Mouse (Mus musculus): ENCODE results near the gene Iqce.

Iqce gene

GRCm38 (mm10) chr5:140661875-140662643 lies 40.1 kb downstream of the Iqce start:
- peak; percentile 45 for ATAC-seq (ENCODE audit: low TSS enrichment)

DNA sequence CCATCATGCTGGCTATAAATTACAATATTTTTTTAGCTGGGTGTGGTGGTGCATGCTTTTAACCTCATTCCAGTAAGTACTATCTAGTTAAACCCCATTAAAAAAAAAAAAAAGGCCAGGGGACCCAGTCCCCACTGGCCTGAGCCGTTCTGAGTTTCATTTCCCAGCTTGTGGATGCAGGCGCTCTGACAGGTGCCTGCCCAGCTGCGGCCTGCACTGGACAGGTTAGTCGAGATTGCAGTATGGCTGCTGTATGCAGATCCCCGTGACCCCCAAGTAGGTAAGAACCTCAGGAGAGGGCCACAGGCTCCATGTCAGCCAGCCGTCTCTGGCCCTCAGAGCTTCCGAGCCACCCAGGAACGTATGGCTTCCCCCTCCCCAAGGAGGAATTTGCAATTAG lies 40.8 kb downstream of the Iqce start:
- no peak for ATAC-seq (ENCODE audit: low TSS enrichment)

DNA sequence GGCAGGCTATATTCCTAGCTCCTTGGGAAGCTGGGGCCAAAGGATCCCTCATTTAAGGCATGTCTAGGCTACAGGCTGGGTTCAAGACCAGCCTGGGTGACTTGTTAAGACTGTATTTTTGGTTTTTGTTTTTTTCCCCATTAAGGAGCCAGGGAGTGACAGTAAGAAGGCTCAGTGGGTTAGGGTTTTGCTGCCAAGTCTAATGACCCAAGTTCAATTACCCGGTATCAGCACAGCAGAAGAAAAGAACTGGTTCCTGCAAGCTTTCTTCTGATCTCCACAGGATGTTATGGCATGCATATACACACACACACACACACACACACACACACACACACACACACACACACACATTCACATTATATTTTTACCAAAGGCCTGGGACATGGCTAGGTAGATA lies 41.8 kb downstream of the Iqce start:
- no peak for ATAC-seq (ENCODE audit: low TSS enrichment)

GRCm38 (mm10) chr5:140659607-140660272 lies 42.4 kb downstream of the Iqce start:
- ATAC-seq (ENCODE audit: low TSS enrichment), result peak; percentile 50

- ATAC-seq (ENCODE audit: low TSS enrichment), result no peak
These were observed 47.9 kb downstream of the Iqce start for GRCm38 (mm10) chr5:140654096-140654845.

DNA sequence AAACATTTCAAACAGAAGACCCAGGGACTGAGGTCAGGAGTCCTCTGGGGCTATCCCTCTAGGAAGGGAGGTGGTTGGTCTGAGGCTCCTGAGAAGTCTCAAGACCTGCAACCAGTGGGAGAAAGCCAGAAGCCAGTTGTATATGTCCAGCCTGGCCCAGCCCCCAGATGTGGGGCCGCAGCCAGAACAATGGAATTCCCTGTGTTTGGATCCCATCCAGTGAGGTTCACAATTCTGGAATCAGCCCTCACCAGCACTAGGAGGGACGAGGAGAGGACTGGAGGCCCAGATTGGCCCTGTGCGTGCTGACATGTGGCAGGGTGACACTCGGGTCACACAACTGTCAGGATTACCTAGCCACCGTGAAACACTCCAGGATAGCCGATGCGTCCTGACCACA lies 49.6 kb downstream of the Iqce start:
- ATAC-seq (ENCODE audit: low TSS enrichment), result no peak

- ATAC-seq (ENCODE audit: low TSS enrichment), result no peak
These were observed 50.9 kb downstream of the Iqce start for GRCm38 (mm10) chr5:140651231-140651630.

DNA sequence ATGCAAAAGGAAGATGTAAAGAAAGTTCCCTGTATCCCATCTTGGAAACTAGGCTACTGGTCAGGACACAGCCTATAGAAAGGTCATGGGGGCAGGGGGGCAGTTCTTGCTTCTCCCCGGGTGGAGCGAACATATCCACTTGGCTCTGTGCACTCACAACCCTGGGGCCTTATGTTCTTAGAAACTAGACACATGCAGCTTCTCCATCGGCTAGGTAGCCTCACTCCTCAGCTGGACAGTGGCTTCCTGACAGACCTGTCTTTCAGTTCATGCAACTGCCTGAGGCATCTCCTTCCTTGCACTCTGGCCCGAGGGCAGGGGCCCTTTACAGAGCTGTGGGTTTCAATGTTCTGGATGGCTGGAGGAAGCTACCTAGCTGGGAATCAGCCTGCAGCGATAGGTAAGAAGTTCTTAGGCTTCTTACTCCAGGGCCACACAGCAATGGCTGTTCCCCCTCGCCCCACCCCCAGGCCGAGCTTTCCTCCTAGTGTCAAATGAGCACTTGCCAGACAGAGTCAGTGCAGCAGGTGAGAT lies 52.2 kb downstream of the Iqce start:
- no peak for ATAC-seq (ENCODE audit: low TSS enrichment)

GRCm38 (mm10) chr5:140649101-140649667 lies 53.0 kb downstream of the Iqce start:
- ATAC-seq (ENCODE audit: low TSS enrichment), result peak; percentile 59

DNA sequence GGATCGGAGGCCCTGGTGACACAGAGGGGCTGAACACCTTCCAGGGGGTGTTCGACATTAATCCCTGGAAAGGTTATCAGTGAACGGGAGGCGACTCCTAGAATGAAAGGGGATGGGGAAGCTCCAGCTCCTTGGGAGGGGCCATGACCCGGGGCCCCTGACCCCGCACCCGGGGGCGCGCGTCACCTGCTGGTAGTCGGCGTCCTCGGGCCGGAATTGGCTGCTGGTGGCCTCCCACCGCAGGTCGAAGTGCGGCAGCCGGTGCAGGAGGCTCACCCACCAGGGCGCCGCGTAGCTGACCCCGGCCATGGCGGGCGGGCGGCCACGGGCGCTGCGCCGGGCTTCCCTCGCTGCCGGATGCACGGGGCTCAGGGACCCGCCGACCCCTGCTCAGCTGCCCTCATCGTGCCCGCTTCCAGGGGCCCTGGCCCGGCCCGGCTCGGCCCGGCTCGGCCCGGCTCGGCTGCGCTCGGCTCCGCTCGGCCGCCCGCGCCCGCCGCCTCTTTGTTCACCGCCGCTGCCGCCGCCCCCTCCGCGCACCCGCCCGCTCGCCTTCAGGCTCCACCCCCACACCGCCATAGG lies 53.6 kb downstream of the Iqce start, which contains the start of gene Ttyh3:
Gene Ttyh3, minus strand, starts transcription at position 513 of the 582 bp plus-strand sequence.
- ATAC-seq (ENCODE audit: low TSS enrichment), result no peak

DNA sequence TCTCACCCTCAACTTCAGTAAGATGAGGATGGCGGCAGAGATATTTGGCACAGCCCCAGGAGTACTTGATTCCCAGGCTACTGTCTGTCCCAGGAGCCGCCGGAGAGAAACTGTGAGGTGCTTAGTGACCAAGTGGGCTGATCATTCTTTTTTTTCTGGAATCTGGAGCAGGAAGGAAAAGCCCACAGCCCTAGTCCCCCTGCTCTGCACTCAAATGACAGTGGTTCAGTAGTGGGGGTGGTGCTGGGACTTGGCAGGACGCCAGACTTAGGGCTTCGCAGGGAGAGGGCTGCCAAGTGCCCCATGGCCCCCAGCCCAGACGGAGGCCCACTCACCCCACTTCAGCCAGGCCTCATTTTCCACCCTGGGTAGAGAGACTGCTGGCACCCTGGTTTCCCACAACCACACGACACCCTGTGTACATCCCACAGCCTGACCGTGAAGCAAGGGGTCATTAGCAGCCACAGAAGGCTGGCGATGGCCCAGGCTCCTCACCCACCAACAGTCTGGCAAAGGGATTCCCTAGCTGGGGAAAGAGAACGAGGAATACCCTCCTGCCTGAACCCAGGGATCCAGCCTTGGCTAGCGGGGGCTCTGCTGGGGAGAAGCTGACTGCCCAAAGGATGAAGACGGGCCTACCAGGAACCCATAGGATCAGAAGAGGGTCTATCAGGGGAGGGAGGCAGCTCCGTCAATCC lies 54.2 kb downstream of the Iqce start:
- no peak for ATAC-seq (ENCODE audit: low TSS enrichment)

- ATAC-seq (ENCODE audit: low TSS enrichment), result peak; percentile 50
These were observed 55.0 kb downstream of the Iqce start for GRCm38 (mm10) chr5:140647031-140647760.

DNA sequence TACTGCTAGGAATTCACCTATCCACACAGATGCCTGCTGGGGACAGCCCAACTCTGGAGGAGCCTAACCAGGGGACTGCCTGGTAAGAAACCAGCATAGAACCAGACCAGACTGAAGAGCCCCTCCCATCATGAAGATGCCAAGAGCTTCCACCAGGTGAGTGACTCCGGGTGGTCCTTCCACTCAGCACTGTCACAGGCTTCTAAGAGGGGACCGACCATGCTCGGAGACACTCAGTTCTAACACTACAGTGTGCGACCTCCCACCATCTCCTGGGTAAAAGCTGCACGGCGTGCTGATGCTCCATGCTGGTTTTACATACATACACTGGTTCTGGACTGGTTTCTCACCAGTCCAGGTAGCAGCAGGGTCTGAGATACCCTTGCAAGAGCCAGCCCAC lies 56.0 kb downstream of the Iqce start:
- ATAC-seq (ENCODE audit: low TSS enrichment), result no peak

GRCm38 (mm10) chr5:140645454-140645853 lies 56.7 kb downstream of the Iqce start:
- ATAC-seq (ENCODE audit: low TSS enrichment), result no peak

- no peak for ATAC-seq (ENCODE audit: low TSS enrichment)
These were observed 57.4 kb downstream of the Iqce start for GRCm38 (mm10) chr5:140644702-140645201.

DNA sequence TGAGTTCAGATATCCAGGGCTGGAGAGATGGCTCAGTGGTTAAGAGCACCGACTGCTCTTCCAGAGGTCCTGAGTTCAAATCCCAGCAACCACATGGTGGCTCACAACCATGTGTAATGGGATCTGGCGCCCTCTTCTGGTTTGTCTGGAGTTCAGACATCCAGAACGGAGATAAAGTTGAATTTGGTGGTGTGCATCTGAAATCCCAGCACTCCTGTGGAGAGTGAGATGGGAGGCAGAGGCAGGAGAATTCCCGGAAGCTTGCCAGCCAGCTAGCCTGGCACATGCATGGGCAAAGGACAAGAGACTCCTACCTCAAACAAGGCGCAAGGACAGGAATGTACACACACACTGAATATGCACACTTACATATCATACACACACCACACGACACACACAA lies 57.9 kb downstream of the Iqce start:
- no peak for ATAC-seq (ENCODE audit: low TSS enrichment)

DNA sequence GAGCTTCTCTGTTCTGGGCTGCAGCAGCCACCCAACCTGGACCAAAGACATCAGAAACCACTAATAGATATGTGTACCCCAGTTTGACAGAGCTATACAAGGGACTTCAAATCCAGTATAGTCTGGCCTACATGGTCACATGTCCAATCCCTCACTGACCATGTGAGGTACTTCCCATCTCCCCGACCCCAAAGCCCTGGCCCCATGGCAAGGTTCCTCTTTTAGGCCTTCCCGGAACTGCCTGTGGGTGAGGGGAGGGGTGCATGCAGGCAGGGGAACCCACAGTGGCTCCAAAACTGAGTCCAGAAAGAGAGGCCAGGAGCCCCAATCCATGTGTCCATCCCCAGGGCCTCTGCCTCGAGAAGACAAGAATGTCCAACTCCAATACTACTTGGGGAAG lies 60.1 kb downstream of the Iqce start:
- ATAC-seq (ENCODE audit: low TSS enrichment), result no peak

- ATAC-seq (ENCODE audit: low TSS enrichment), result no peak
These were observed 60.8 kb downstream of the Iqce start for GRCm38 (mm10) chr5:140641254-140641928.

DNA sequence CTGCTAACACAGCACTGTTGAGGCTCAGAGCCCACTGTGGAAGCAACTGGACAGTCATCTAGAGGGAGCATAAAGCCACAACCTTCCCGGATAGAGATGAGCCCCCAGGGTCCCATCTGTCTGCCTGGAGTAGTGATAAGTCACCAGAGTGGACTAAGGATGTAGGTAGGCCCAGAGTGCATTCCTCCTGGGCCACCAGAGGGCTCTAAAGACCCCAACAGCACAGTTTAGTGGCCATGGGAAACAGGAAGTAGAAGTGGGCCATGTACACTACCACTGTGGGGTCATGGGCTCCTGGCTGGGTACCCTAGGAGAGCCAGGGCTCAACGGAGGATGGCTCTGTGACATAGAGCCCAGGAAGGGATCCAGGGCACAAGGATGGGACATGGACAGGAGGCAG lies 61.4 kb downstream of the Iqce start:
- no peak for ATAC-seq (ENCODE audit: low TSS enrichment)

GRCm38 (mm10) chr5:140639871-140640270 lies 62.3 kb downstream of the Iqce start:
- peak; percentile 8; the same call in 1 of the 2 replicates for ATAC-seq (ENCODE audit: low TSS enrichment)
